Mouse (Mus musculus): ENCODE data around the gene Swsap1.

- TF ChIP-seq CTCF (IDR thresholded peaks at IDR 0.05; ENCODE audit: low read depth, low read length) (no peak), POLR2A (IDR thresholded peaks at IDR 0.05; ENCODE audit: extremely low read depth, insufficient read depth, low read length) (no peak)
Observed at GRCm38 (mm10) chr9:21960135-21960534, 4.6 kb downstream of the Swsap1 start.

Data from liver, adult 2 months (tissue).